Mouse (Mus musculus) intestine, postnatal 0 days (tissue): ENCODE results near the gene Swap70. TPM values are rescaled to one million over a fixed set of nuclear protein-coding genes. Genes with fewer than 3 reads are reported as not detected.

Source experiments
- ATAC-seq: fragments of 200-750 bp; cut with Nextera tagmentation; 2 replicates; pipeline ENCODE4 v1.8.0; 2017; ENCODE audit warnings: mild to moderate bottlenecking, moderate TSS enrichment, moderate library complexity
- H3K27ac ChIP-seq: fragments of 300-500 bp; sonication (generic); 2 replicates; pipeline ENCODE4 v1.5.1; 2014; ENCODE audit warnings: mild to moderate bottlenecking, low read depth, low read length, moderate library complexity
- H3K27me3 ChIP-seq: fragments of 300-500 bp; sonication (generic); replicated peaks from 2 replicates; pipeline ENCODE4 v1.6.1; 2014; ENCODE audit warnings: low read length, mixed read lengths; ENCODE audit not compliant: control insufficient read depth, insufficient read depth
- H3K36me3 ChIP-seq: fragments of 300-500 bp; sonication (generic); 2 replicates; pipeline ENCODE4 v1.6.1; 2014; ENCODE audit warnings: mild to moderate bottlenecking, moderate library complexity; ENCODE audit not compliant: control insufficient read depth, insufficient read depth
- H3K4me1 ChIP-seq: fragments of 300-500 bp; sonication (generic); replicated peaks from 2 replicates; pipeline ENCODE4 v1.6.1; 2014; ENCODE audit warnings: antibody characterized with exemption, low read length, mixed read lengths; ENCODE audit not compliant: control insufficient read depth, insufficient read depth
- H3K4me2 ChIP-seq: fragments of 300-500 bp; sonication (generic); replicated peaks from 2 replicates; pipeline ENCODE4 v1.6.1; 2014; ENCODE audit warnings: low read depth, mild to moderate bottlenecking, moderate library complexity
- H3K4me3 ChIP-seq: fragments of 300-500 bp; sonication (generic); 2 replicates; pipeline ENCODE4 v1.5.1; 2014; ENCODE audit warnings: low read depth, low read length
- H3K9ac ChIP-seq: fragments of 300-500 bp; sonication (generic); 2 replicates; pipeline ENCODE4 v1.6.1; 2014; ENCODE audit warnings: mild to moderate bottlenecking, low read depth, low read length
- H3K9me3 ChIP-seq: fragments of 300-500 bp; sonication (generic); 2 replicates; pipeline ENCODE4 v1.6.1; 2016; ENCODE audit warnings: mixed run types; ENCODE audit not compliant: control insufficient read depth
- CTCF ChIP-seq: sonication (generic); IDR thresholded peaks from 2 replicates; pipeline ENCODE4 v1.5.1; 2016; ENCODE audit warnings: low read depth, mild to moderate bottlenecking, control low read depth, antibody characterized with exemption, moderate library complexity
- WGBS: fragments of 180-500 bp; shearing (Covaris S2); extraction: QIAGEN DNeasy Blood & Tissue Kit; methylation state at CpG from one replicate; pipeline ENCODE4 v1.1.7; 2014; 5-methylcytosine and 5-hydroxymethylcytosine counted together
- polyA plus RNA-seq: library from polyadenylated mRNA; unstranded; fragments of >200 nt; fragmentation: Nextera tagmentation; extraction: Ambion mirVana; gene quantifications from 2 replicates; pipeline ENCODE4 v1.2.1, GENCODE M21; 2015

Swap70 gene
- polyA plus RNA-seq, 1 experiment from 2014 or later = 11.1 TPM

- no peaks in the 10 kb centered on the region for H3K9me3 ChIP-seq
- H3K36me3 ChIP-seq = no peaks in the 10 kb centered on the region
- no peak for TF ChIP-seq CTCF
- no peak overlapping the region for H3K4me2 ChIP-seq
- no peak overlapping the region for H3K4me3 ChIP-seq
- no peaks in the 10 kb centered on the region for H3K27me3 ChIP-seq
- peak overlapping the region; percentile 21; the same call in 1 of the 2 replicates for H3K27ac ChIP-seq
- H3K9ac ChIP-seq = no peak overlapping the region
- peak; percentile 29 for ATAC-seq
- H3K4me1 ChIP-seq = 0 out of 2 replicates have a peak, but pooled peaks cover 3% of the 10 kb centered on the region
- WGBS = 34% methylated on average over 6 of the region's 6 CpGs
Measured at GRCm38 (mm10) chr7:110302886-110303285, 81.4 kb downstream of the Swap70 start.

- no peak for TF ChIP-seq CTCF
- Histone ChIP-seq H3K27ac (peak overlapping the region; percentile 71), H3K27me3 (no peaks in the 10 kb centered on the region), H3K9me3 (no peaks in the 10 kb centered on the region), H3K4me1 (0 out of 2 replicates have a peak, but pooled peaks cover 3% of the 10 kb centered on the region), H3K4me2 (no peak overlapping the region), H3K36me3 (peaks cover 18% of the 10 kb centered on the region), H3K9ac (no peak overlapping the region), H3K4me3 (no peak overlapping the region)
- peak; percentile 82 for ATAC-seq
- WGBS = 74% methylated on average over 4 of the region's 4 CpGs
Measured at GRCm38 (mm10) chr7:110305486-110305885, 84.0 kb downstream of the Swap70 start.

- Histone ChIP-seq H3K4me2 (no peak overlapping the region), H3K27me3 (no peaks in the 10 kb centered on the region), H3K9ac (no peak overlapping the region), H3K36me3 (peaks cover 20% of the 10 kb centered on the region), H3K9me3 (no peaks in the 10 kb centered on the region), H3K4me1 (0 out of 2 replicates have a peak, but pooled peaks cover 3% of the 10 kb centered on the region), H3K4me3 (no peak overlapping the region), H3K27ac (peak overlapping the region; percentile 55)
- 74% methylated on average over 5 of the region's 5 CpGs for WGBS
- no peak for TF ChIP-seq CTCF
- ATAC-seq = no peak
Measured at GRCm38 (mm10) chr7:110306281-110306680, 84.8 kb downstream of the Swap70 start.

- Histone ChIP-seq H3K27ac (no peak overlapping the region), H3K4me3 (no peak overlapping the region), H3K4me1 (no peaks in the 10 kb centered on the region), H3K9ac (no peak overlapping the region), H3K9me3 (no peaks in the 10 kb centered on the region), H3K4me2 (no peak overlapping the region), H3K27me3 (no peaks in the 10 kb centered on the region), H3K36me3 (peaks cover 34% of the 10 kb centered on the region)
- TF ChIP-seq CTCF = no peak
- ATAC-seq = no peak
- 92% methylated on average over 11 of the region's 11 CpGs for WGBS
Measured at GRCm38 (mm10) chr7:110307741-110308140, 86.2 kb downstream of the Swap70 start.

GRCm38 (mm10) chr7:110309246-110309645 is 87.7 kb downstream of the Swap70 start:
- no peak for ATAC-seq
- 90% methylated on average over 8 of the region's 8 CpGs for WGBS
- TF ChIP-seq CTCF = no peak
- Histone ChIP-seq H3K36me3 (peaks cover 46% of the 10 kb centered on the region), H3K27ac (no peak overlapping the region), H3K27me3 (no peaks in the 10 kb centered on the region), H3K4me3 (no peak overlapping the region), H3K9me3 (no peaks in the 10 kb centered on the region), H3K4me1 (no peaks in the 10 kb centered on the region), H3K9ac (no peak overlapping the region), H3K4me2 (no peak overlapping the region)

GRCm38 (mm10) chr7:110313392-110314055 is 92.0 kb downstream of the Swap70 start:
- no peak overlapping the region for H3K9ac ChIP-seq
- no peak overlapping the region for H3K4me2 ChIP-seq
- WGBS = 89% methylated on average over 9 of the region's 9 CpGs
- 0 out of 2 replicates have a peak, but pooled peaks have one; percentile 8 for ATAC-seq
- peaks cover 71% of the 10 kb centered on the region for H3K36me3 ChIP-seq
- no peaks in the 10 kb centered on the region for H3K27me3 ChIP-seq
- no peak for TF ChIP-seq CTCF
- no peak overlapping the region for H3K4me3 ChIP-seq
- H3K9me3 ChIP-seq = no peaks in the 10 kb centered on the region
- H3K4me1 ChIP-seq = no peaks in the 10 kb centered on the region
- H3K27ac ChIP-seq = no peak overlapping the region
